Mouse (Mus musculus) adrenal gland, adult (tissue): ENCODE measurements around the gene Rnf186.

Experiments used
- DNase-seq, 2 experiments: peaks; one replicate each; pipeline ENCODE4 v3.0.0; 2022 to 2023; ENCODE audit warnings: low spot score in 1 of 2; ENCODE audit not compliant: inconsistent age in 2 of 2

Rnf186 gene

DNA sequence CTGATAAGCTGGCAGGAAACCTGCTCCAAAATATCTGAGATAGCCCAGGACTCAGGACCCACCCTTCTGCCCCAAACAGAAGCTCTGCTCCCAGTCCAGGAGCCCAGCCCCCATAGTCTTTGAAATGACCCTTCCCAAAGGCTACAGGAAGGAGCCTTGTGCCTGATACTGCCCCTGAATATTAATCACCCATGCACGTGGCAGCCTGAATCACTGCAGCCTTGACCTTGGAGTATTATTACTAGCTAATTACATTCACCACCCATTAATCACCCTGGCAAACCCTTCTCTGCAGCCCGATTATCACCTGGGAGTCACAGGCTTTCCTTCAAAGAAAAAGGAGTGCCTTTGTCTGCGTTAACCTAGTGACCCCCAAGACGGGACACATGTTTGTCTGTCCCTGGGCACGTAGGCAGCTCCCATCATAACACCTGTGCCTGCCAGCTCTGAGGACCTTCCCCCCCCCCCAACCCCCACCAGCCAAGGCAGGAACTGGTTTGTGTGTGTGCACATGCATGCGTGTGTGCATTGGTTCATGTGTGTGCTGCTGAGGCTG lies 41.1 kb downstream of the Rnf186 start:
- peak; percentile 60 to 86 for DNase-seq

DNA sequence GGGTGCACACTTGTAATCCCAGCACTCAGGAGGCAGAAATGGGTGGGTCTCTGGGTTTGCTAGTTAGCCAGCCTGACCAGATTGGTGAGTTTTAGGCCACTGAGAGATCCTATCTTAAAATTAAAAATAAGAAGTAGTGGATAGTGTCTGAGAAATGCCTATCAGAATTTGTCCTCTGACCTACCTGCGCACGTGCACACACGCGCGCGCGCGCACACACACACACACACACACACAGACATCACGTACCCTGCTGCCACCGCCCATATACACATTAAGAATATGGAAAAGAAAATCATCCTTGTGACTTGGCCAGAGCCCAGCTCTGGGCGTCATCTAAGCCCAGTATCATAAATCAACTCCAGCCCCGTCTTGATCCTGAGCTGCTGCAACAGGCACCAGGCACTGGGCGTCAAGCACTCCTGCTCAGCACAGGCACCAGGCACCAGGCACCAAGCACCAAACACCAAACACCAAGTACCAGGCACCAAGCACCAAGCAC lies 44.3 kb downstream of the Rnf186 start:
- DNase-seq = no peak

DNA sequence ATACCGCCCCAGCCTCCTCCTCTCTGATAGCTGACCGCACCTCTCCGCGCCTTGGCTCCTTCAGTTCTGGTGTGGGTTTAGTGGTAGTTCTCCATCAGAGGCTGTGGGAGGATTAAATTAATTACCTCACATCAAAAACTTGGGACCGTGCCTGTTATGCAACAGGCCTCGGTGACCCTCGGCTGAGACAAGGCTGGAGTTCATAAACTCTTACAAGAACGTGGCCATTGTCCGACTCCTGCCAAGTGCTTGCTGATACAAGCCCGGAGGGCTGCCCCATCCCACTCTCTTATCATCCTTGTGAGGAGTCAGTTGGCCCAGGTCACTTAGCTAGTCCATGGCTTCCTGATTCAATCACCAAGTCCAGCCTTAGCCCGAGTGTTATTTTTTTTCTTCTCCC lies 46.4 kb downstream of the Rnf186 start:
- peak in 1 of 2 experiments; percentile 67 for DNase-seq

DNA sequence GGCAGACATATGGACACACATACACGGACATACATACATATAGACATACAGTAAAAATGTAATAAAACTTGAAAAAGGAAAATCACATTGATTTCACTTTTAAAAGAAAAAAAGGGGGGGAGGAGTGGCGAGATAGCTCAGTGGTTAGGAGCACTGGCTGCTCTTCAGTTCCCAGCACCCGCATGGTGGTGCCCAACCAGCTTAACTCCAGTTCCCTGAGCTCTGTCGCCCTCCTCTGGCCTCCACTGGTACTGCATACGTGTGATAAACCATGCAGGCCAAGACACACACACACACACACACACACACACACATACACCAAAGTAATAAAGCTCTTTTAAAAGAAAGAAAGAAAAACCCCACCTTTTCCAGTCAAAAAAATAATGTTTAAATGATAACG lies 47.9 kb downstream of the Rnf186 start:
- no peak for DNase-seq
